Mouse (Mus musculus): ENCODE measurements around the gene AC129217.1. TPM values are rescaled to one million over a fixed set of nuclear protein-coding genes. Genes with fewer than 3 reads are reported as not detected.

Gene AC129217.1
- polyA plus RNA-seq, 1 experiment from 2014 or later, result not detected

DNA sequence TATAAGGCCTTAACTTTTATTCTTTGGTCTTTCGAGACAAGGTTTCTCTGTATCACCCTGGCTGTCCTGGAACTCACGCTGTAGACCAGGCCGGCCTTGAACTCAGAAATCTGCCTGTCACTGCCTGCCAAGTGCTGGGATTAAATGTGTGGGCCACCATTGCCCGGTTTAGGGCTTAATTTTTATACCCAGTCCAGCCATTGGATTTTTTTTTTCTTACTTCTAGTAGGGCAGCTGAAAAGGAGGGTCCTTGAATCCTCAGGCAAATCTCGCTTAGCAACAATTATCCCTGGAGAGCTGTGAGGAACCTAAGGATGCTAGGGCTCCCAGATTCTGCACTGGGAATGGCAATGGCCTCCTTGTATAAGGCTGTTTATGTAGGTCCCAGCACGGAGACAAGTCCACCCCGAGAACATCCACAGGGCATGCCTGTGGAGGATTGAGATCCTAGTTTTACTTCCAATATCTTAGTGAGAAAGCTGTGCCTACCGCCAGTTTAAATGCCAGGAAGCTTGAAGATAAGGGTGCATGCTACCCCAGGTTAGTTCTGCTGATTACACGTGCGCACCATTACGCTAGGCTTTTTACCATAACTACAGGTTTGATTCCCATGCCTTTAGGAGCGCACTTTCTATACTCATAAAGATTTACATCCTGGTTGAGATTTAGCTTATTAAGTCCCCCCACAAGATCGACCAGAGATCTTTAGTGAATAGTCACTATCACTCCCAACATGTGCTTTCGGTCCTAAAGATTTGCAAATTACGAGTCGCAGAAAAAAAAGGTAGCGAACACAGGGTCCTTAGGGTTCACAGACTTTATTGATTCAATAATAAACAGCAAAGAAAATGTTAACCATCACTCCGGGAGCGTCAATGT, 58.3 kb downstream of the AC129217.1 start:
- Histone ChIP-seq H3K4me1 (replicated peaks; ENCODE audit: control insufficient read depth, insufficient read depth, low read length) (0 out of 2 replicates have a peak, but pooled peaks cover 3% of the 10 kb centered on the region), H3K9ac (ENCODE audit: low read depth, low read length) (peak overlapping the region; percentile 65), H3K27ac (ENCODE audit: low read depth, low read length) (peak overlapping the region; percentile 65; the same call in 1 of the 2 replicates), H3K9me3 (ENCODE audit: control insufficient read depth) (no peaks in the 10 kb centered on the region), H3K36me3 (ENCODE audit: control insufficient read depth, insufficient read depth) (peaks cover 11% of the 10 kb centered on the region), H3K27me3 (replicated peaks; ENCODE audit: control insufficient read depth, insufficient read depth, low read length) (no peaks in the 10 kb centered on the region), H3K4me3 (ENCODE audit: low read depth, low read length) (peak overlapping the region; percentile 67), H3K4me2 (replicated peaks; ENCODE audit: low read depth) (peak overlapping the region; percentile 66)
- no peak for ATAC-seq
- no peak for TF ChIP-seq CTCF (IDR thresholded peaks at IDR 0.05; ENCODE audit: low read depth)
- 15% methylated on average over 19 of the region's 19 CpGs for WGBS

DNA sequence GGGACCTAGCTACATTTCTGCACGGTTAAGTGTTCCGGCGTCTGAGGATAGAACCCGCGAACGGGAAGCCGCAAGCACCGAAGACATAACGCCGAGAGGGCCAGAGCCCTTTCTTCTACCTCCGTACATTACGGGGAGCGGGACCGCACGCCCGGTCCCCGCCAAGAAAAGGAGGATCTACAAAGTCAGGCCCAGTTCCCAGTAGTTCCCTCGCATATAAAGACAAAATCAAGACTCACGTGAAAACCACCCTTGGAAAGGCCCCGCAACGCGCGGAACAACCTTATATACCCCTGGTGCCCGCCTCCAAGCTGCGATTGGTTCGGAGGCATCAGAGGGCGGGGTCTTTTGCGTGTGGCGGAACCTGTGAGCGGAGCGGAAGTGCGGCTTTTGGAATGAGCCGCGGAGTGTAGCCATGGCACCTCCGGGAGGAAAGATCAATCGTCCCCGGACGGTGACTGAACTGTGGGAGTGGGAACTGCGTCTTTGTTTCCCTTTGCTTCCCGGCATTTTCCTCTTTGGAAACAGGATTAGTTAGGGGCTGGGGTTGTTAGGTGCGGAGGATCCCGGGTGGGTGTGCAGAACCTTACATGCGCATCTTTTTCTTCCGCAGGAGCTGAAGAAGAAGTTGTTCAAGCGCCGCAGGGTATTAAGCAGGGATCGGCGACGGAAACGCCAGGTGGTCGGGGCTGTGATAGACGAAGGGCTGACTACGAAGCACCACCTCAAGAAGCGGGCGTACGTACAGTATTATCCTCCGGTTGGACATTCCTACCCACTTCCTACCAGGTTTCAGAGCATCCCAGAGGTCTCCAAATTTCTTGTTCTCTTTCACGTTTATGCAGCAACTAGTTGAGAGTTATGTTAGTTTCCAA, 59.2 kb downstream of the AC129217.1 start, which contains the start of the genes 1810009A15Rik and Gm49416:
TSS of gene 1810009A15Rik (plus strand) at position 343 of the 875 bp plus-strand sequence.
TSS of gene Gm49416 (plus strand) at position 416 of the 875 bp plus-strand sequence.
- H3K27ac ChIP-seq (ENCODE audit: low read depth, low read length), result peak within 1 kb of the TSS; percentile 73; the same call in 1 of the 2 replicates
- peaks cover 11% of the 10 kb centered on the region for H3K36me3 ChIP-seq (ENCODE audit: control insufficient read depth, insufficient read depth)
- under 1% methylated on average over 58 of the region's 58 CpGs for WGBS
- TF ChIP-seq CTCF (IDR thresholded peaks at IDR 0.05; ENCODE audit: low read depth), result no peak
- ATAC-seq, result peak; percentile 95
- peak within 1 kb of the TSS; percentile 72 for H3K9ac ChIP-seq (ENCODE audit: low read depth, low read length)
- H3K27me3 ChIP-seq (replicated peaks; ENCODE audit: control insufficient read depth, insufficient read depth, low read length), result no peaks in the 10 kb centered on the region
- H3K9me3 ChIP-seq (ENCODE audit: control insufficient read depth), result no peaks in the 10 kb centered on the region
- peak within 1 kb of the TSS; percentile 66 for H3K4me2 ChIP-seq (replicated peaks; ENCODE audit: low read depth)
- 0 out of 2 replicates have a peak, but pooled peaks cover 3% of the 10 kb centered on the region for H3K4me1 ChIP-seq (replicated peaks; ENCODE audit: control insufficient read depth, insufficient read depth, low read length)
- H3K4me3 ChIP-seq (ENCODE audit: low read depth, low read length), result peak within 1 kb of the TSS; percentile 67

Small RNA genes within 50 kb of the gene (microRNA-seq; reads per million reads assigned to microRNA genes)
- gene Mir5136, result not detected

Other genes with a start within 250 kb of the AC129217.1 start
- gene Slc22a8, start 238.5 kb upstream of the AC129217.1 start, polyA plus RNA-seq (2015; fragmentation: Nextera tagmentation; extraction: Ambion mirVana), result 0.05 and 0.13 TPM in 2 replicates
- gene Slc22a6, start 211.7 kb upstream of the AC129217.1 start, polyA plus RNA-seq (2015; fragmentation: Nextera tagmentation; extraction: Ambion mirVana), result 0.03 and 0.10 TPM in 2 replicates
- 0.78 and 0.98 TPM in 2 replicates for gene Chrm1, start 166.0 kb upstream of the AC129217.1 start, polyA plus RNA-seq (2015; fragmentation: Nextera tagmentation; extraction: Ambion mirVana)
- gene Slc3a2, start 106.4 kb upstream of the AC129217.1 start, polyA plus RNA-seq (2015; fragmentation: Nextera tagmentation; extraction: Ambion mirVana), result 237 and 283 TPM in 2 replicates
- 32.8 and 33.4 TPM in 2 replicates for gene Wdr74, start 93.9 kb upstream of the AC129217.1 start, polyA plus RNA-seq (2015; fragmentation: Nextera tagmentation; extraction: Ambion mirVana)
- 0.50 and 0.56 TPM in 2 replicates for gene 1700092M07Rik, start 89.1 kb upstream of the AC129217.1 start, polyA plus RNA-seq (2015; fragmentation: Nextera tagmentation; extraction: Ambion mirVana)
- gene Stx5a, start 88.4 kb upstream of the AC129217.1 start, polyA plus RNA-seq (2015; fragmentation: Nextera tagmentation; extraction: Ambion mirVana), result 83.4 and 89.2 TPM in 2 replicates
- gene Nxf1, start 72.7 kb upstream of the AC129217.1 start, polyA plus RNA-seq (2015; fragmentation: Nextera tagmentation; extraction: Ambion mirVana), result 54.5 and 57.2 TPM in 2 replicates
- 136 and 137 TPM in 2 replicates for gene Tmem223, start 58.8 kb upstream of the AC129217.1 start, polyA plus RNA-seq (2015; fragmentation: Nextera tagmentation; extraction: Ambion mirVana)
- gene Tmem179b, start 55.3 kb upstream of the AC129217.1 start, polyA plus RNA-seq (2015; fragmentation: Nextera tagmentation; extraction: Ambion mirVana), result 93.5 and 97.4 TPM in 2 replicates
- gene Taf6l, start 43.4 kb upstream of the AC129217.1 start, polyA plus RNA-seq (2015; fragmentation: Nextera tagmentation; extraction: Ambion mirVana), result 12.0 and 13.2 TPM in 2 replicates
- gene Polr2g, start 31.2 kb upstream of the AC129217.1 start, polyA plus RNA-seq (2015; fragmentation: Nextera tagmentation; extraction: Ambion mirVana), result 114 and 115 TPM in 2 replicates
- 1.9 and 2.0 TPM in 2 replicates for gene Zbtb3, start 27.2 kb upstream of the AC129217.1 start, polyA plus RNA-seq (2015; fragmentation: Nextera tagmentation; extraction: Ambion mirVana)
- 18.2 and 19.9 TPM in 2 replicates for gene Ttc9c, start 10.4 kb upstream of the AC129217.1 start, polyA plus RNA-seq (2015; fragmentation: Nextera tagmentation; extraction: Ambion mirVana)
- gene Hnrnpul2, start 9.8 kb upstream of the AC129217.1 start, polyA plus RNA-seq (2015; fragmentation: Nextera tagmentation; extraction: Ambion mirVana), result 5.4 and 6.0 TPM in 2 replicates
- 43.2 and 47.2 TPM in 2 replicates for gene Bscl2, start 7.7 kb downstream of the AC129217.1 start, polyA plus RNA-seq (2015; fragmentation: Nextera tagmentation; extraction: Ambion mirVana)
- gene Gng3, start 9.4 kb downstream of the AC129217.1 start, polyA plus RNA-seq (2015; fragmentation: Nextera tagmentation; extraction: Ambion mirVana), result 9.4 and 10.9 TPM in 2 replicates
- gene Lrrn4cl, start 21.0 kb downstream of the AC129217.1 start, polyA plus RNA-seq (2015; fragmentation: Nextera tagmentation; extraction: Ambion mirVana), result 2.2 TPM in 2 replicates
- 170 and 180 TPM in 2 replicates for gene Ubxn1, start 41.7 kb downstream of the AC129217.1 start, polyA plus RNA-seq (2015; fragmentation: Nextera tagmentation; extraction: Ambion mirVana)
- 65.4 and 67.9 TPM in 2 replicates for gene Uqcc3, start 51.1 kb downstream of the AC129217.1 start, polyA plus RNA-seq (2015; fragmentation: Nextera tagmentation; extraction: Ambion mirVana)
- 44.1 and 44.6 TPM in 2 replicates for gene Lbhd1, start 54.0 kb downstream of the AC129217.1 start, polyA plus RNA-seq (2015; fragmentation: Nextera tagmentation; extraction: Ambion mirVana)
- gene Gm49403, start 54.2 kb downstream of the AC129217.1 start, polyA plus RNA-seq (2015; fragmentation: Nextera tagmentation; extraction: Ambion mirVana), result not detected in 2 replicates
- gene 1810009A15Rik, start 59.1 kb downstream of the AC129217.1 start, polyA plus RNA-seq (2015; fragmentation: Nextera tagmentation; extraction: Ambion mirVana), result 54.5 and 55.6 TPM in 2 replicates
- gene Gm49416, start 59.2 kb downstream of the AC129217.1 start, polyA plus RNA-seq (2015; fragmentation: Nextera tagmentation; extraction: Ambion mirVana), result not detected in 2 replicates
- 14.5 and 16.1 TPM in 2 replicates for gene Ints5, start 63.2 kb downstream of the AC129217.1 start, polyA plus RNA-seq (2015; fragmentation: Nextera tagmentation; extraction: Ambion mirVana)
- gene Ganab, start 68.3 kb downstream of the AC129217.1 start, polyA plus RNA-seq (2015; fragmentation: Nextera tagmentation; extraction: Ambion mirVana), result 41.4 and 42.3 TPM in 2 replicates
- 36.6 and 37.5 TPM in 2 replicates for gene B3gat3, start 90.6 kb downstream of the AC129217.1 start, polyA plus RNA-seq (2015; fragmentation: Nextera tagmentation; extraction: Ambion mirVana)
- gene Rom1, start 99.6 kb downstream of the AC129217.1 start, polyA plus RNA-seq (2015; fragmentation: Nextera tagmentation; extraction: Ambion mirVana), result 6.3 and 6.7 TPM in 2 replicates
- 12.0 and 13.6 TPM in 2 replicates for gene Eml3, start 99.8 kb downstream of the AC129217.1 start, polyA plus RNA-seq (2015; fragmentation: Nextera tagmentation; extraction: Ambion mirVana)
- gene Mta2, start 112.1 kb downstream of the AC129217.1 start, polyA plus RNA-seq (2015; fragmentation: Nextera tagmentation; extraction: Ambion mirVana), result 53.1 and 54.1 TPM in 2 replicates
- 10.7 and 11.1 TPM in 2 replicates for gene Tut1, start 124.1 kb downstream of the AC129217.1 start, polyA plus RNA-seq (2015; fragmentation: Nextera tagmentation; extraction: Ambion mirVana)
- gene Eef1g, start 137.3 kb downstream of the AC129217.1 start, polyA plus RNA-seq (2015; fragmentation: Nextera tagmentation; extraction: Ambion mirVana), result 164 and 168 TPM in 2 replicates
- gene Ahnak, start 159.5 kb downstream of the AC129217.1 start, polyA plus RNA-seq (2015; fragmentation: Nextera tagmentation; extraction: Ambion mirVana), result 26.2 and 30.1 TPM in 2 replicates

All from intestine, postnatal 0 days (tissue).